Comparison of ENCODE assay signal across 1 mouse cellular context in genomic region chr12:83496736-83497135, GRCm38 (mm10).
TF ChIP-seq lines count a peak whose summit lies in the region.

No protein-coding gene starts in this region.

TF ChIP-seq in MEL, 35 proteins besides CTCF, POLR2A, EP300 and RAD21 (continued from another document):
- TF ChIP-seq UBTF (IDR thresholded peaks at IDR 0.05; ENCODE audit: borderline replicate concordance, insufficient read depth, low read depth, low read length): no peak
- TF ChIP-seq MYB (IDR thresholded peaks at IDR 0.05; ENCODE audit: low read depth, low read length): peak; percentile 97
- 0 out of 2 replicates have a peak, but pooled peaks have one; percentile 33 for TF ChIP-seq HCFC1 (IDR thresholded peaks at IDR 0.05; ENCODE audit: low read depth, low read length)
- TF ChIP-seq TBP (IDR thresholded peaks at IDR 0.05; ENCODE audit: low read depth, low read length): no peak; the same call in 1 of the 2 replicates
- TF ChIP-seq ZMIZ1 (IDR thresholded peaks at IDR 0.05; ENCODE audit: low read depth, low read length): no peak
- 0 out of 2 replicates have a peak, but pooled peaks have one; percentile 39 for TF ChIP-seq MAX (IDR thresholded peaks at IDR 0.05; ENCODE audit: low read length)
- peak; percentile 99 for TF ChIP-seq RCOR1 (IDR thresholded peaks at IDR 0.05; ENCODE audit: low read depth, low read length)
- TF ChIP-seq ELF1 (IDR thresholded peaks at IDR 0.05; ENCODE audit: low read depth, low read length): no peak
- TF ChIP-seq POLR2AphosphoS5 (IDR thresholded peaks at IDR 0.05; ENCODE audit: borderline replicate concordance, low read depth, low read length): no peak
- TF ChIP-seq MYC (IDR thresholded peaks at IDR 0.05; ENCODE audit: low read depth, low read length): peak; percentile 63; the same call in 1 of the 2 replicates
- no peak for TF ChIP-seq CHD1 (IDR thresholded peaks at IDR 0.05; ENCODE audit: low read depth, low read length)
- peak; percentile 35 for TF ChIP-seq KAT2A (conservative IDR thresholded peaks at IDR 0.05; ENCODE audit: low read depth, low read length)
- no peak for TF ChIP-seq ZKSCAN1 (IDR thresholded peaks at IDR 0.05; ENCODE audit: low read depth, low read length)
TF ChIP-seq in MEL: peak in this region for 17.
